Mouse (Mus musculus): ENCODE data around the gene Hoxa11. TPM values are rescaled to one million over a fixed set of nuclear protein-coding genes. Genes with fewer than 3 reads are reported as not detected.

Gene Hoxa11
- total RNA-seq, 2 experiments from 2014 or later = not detected

DNA sequence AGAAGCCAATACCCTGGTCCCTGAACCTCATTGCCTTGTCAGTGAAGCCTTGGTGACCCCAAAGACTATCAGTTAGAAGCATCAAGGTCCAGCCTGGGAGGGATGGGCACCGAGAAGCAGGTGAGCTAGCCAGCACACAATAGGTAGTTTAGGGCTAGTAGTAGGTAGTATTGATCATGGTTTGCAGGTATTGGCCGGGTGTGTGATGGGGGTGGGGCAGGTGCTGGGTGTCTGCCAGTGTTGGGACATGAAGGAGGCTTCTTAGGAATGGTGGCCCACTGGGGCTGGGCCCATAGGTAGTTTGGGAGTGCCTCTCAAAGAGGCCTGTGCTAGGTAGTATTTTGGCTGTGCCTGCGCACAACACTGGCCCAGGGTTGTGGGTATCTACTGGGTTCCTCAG, 30.5 kb downstream of the Hoxa11 start:
- DNase-seq (ENCODE audit: low spot score in 2 of 2) = no peak
- intact Hi-C loops (cut with DNase I) = loop anchor here (5.0 kb wide), 1 partner anchor 1033 kb away; no protein-coding TSS in a partner anchor

DNA sequence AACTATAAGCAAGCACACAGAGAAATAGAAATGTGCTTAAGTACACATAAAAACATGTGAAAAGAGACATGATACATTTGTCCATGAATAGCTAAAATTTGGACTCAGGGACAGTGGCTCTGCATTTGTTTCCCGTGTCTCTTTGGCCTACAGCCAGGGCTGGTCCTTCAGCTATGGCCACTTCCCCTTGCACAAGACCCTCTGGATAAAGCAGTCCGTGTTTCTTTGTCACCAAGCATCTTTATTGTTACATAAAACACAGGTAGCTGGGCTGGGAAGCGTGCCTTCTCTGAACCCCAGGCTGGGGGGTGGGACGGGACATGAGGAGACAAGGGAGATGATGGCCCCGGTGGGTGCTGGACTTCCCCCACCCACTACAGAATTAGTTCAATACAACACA, 31.3 kb downstream of the Hoxa11 start:
- intact Hi-C loops (cut with DNase I) = no loop called here
- no peak for DNase-seq (ENCODE audit: low spot score in 2 of 2)

DNA sequence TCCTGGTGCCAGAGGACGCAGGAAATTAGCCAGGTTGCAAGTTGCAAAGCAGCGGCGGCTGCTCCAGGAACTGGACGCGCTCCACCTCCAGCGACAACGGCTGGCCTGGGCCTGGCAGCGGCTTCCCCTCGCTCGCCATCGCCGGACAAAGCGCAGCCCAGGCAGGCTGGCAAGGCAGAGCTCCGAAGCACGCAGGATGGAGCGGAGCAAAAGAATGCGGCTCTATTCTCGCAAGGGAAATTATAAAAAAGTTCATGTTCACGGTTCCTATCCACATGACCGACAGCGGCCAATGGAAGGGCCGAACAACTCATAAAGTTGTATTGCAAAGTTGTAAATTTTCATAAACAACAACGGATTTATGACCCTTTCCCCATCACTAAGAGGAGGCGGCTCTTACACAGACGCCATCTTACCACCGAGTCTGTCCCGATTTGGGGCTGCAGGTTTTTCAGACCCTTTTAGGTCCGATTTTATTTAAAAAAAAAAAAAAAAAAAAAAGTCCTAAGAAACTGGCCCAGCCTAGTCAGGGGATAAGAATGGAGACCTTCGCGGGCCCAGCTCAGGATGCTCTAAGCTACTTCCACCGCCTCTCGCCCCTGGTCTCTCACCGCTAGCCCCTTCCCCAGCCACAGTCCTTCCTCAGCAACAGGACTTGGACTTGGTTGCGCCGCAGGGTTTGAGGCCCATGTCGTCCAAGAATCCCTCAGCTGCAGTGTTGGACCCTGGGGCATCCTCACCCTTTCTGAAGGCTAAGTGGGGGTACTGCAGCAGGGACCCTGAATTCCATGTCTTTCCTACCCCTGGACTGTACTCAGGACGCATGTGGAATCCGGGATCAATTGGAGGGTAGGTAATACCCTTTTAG, 32.3 kb downstream of the Hoxa11 start, which contains the start of the genes Hoxa3 and Gm28308:
Gene Hoxa3 (minus strand): TSS at position 218 of the 868 bp plus-strand sequence.
Gene Gm28308 (minus strand): TSS at position 221 of the 868 bp plus-strand sequence.
- intact Hi-C loops (cut with DNase I) = no loop called here
- no peak for DNase-seq (ENCODE audit: low spot score in 2 of 2)

DNA sequence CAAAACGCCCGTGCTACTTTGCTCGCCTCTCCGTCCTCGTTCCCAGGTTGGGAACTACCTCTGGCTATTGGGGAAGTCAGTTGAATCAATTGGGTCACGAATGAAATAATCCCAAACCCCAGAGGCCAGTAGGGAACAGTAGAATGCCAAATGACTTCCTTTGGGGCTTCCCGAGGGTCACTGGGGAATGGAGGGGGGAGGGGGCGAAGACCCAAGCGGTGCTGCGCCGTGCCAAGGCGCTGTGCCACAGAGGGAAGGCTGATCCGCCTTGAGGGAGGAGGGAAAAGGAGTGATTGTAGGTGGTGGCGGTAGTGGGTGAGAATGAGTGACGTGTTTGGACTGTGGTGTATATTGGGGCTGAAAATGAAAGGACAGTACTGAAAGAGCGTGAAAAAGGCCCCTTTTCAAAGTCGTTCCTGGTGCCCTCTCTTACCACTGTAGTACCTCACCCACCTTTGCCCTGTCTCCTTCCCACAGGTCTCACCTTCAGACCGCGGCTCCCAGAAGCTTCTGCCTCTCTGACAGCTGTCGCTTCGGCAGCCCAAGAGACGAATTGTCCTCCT, 33.0 kb downstream of the Hoxa11 start:
- intact Hi-C loops (cut with DNase I) = no loop called here
- peak in 1 of 2 experiments; percentile 2 for DNase-seq (ENCODE audit: low spot score in 2 of 2)

DNA sequence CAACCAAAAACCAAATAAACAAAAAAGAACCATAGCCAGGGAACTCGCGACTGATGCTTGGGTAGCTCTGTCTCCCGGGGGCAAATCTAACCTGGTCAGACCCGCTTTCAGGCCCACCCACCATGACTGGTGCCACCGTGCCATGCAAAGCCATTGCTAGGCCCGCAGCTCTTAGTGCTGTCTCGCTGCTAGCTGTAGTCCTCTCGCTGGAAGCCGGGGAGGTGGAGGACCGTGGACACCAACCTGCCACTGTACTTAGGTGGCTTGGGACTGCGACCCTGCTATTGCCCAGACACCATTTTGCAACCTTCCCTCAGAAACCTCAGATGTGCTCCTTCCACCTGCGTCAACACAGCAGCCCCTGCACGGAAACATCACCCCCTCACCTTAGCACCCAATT, 33.6 kb downstream of the Hoxa11 start:
- DNase-seq (ENCODE audit: low spot score in 2 of 2) = no peak
- intact Hi-C loops (cut with DNase I) = no loop called here

DNA sequence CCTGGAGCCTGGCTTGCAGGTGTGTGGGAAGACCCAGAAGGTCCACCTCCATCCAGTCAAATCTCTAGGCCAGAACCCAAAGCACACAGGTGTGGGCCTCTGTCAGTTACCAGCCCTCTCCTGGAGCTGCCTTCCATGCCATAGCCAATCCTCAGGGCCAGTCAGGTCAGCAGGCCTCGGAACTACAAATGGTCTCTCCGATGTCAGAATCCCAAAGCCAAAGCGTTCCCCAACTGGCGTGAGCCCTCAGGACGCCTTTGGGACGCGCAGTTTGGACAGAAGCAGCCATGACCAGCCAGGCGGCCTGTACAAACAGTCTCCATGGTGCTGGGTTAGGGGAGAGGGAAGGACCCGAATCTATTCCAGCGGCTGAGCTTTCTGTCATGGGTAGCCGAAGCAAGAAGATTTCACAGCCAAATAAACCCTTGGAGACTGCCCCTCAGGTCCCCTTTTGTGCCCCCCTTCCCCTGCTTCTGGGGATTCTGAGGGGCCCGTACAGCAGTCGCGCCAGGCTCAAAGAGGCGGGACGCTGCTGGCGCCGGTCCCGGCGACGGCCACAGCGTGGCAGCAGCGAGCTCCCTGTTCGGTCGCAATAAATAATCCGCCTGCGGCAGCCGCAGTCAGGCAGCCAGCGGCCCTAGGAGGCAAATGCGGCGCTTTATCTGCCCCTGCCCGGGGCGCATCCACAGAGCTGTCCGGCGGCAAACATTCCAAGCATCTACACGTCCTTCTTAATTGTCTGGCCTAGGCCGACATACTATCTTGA, 34.3 kb downstream of the Hoxa11 start:
- intact Hi-C loops (cut with DNase I) = no loop called here
- DNase-seq (ENCODE audit: low spot score in 2 of 2) = peak in 1 of 2 experiments; percentile 64

DNA sequence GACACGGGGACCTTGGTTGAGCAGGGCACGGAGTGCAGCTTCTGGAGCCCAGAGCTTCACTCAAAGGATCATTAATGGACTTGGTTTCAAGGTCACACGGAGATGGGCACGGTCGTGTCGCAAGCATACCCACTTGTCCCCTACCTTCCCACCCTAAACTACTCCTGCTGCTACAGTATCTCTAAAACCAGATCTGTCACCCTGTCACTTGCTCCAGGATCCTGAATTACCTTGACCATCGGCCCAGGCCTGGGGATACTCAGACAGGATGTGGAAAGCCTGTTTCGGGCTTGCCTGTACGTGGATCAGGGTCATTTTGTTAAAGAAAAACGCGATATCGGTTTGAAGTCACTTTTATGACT, 35.9 kb downstream of the Hoxa11 start:
- no peak for DNase-seq (ENCODE audit: low spot score in 2 of 2)
- intact Hi-C loops (cut with DNase I) = no loop called here

DNA sequence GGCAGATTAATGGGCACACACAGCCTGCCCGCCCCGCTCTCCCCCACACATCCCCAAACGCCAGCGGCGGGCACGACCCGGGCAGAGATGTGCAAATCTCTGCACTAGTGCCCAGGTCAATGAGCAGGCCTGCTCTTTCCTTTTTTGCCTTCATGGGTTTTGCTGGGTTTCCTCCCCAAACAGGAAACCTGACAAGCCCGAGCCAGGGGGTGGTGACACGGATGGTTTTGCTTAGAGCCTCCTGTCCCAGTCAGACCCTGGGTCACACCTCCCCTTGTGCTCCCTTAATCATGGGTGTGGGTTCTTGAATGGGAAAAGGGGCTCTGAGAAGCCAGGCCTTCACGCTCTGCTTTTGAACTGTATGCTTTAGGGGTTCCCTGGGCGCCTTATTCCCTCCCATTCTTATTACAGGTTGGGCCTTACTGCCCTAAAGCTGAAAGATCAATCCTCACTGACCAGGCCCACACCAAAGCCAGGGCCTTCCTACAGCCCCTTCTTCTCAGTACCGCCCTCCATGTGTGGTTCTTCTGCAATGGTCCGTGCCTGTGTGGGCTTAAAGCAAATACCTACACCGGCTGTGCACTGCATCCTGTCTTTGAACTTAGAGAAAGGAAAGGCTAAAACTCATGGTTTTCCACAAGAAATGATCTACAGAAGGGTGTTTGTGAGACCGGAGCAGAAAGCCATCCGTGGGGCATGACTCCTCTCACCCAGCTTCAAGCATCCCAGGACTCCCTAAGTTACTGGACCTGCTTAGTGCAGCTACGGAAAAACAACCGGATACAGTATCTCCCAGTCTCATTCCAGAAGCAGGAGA, 36.5 kb downstream of the Hoxa11 start:
- intact Hi-C loops (cut with DNase I) = no loop called here
- DNase-seq (ENCODE audit: low spot score in 2 of 2) = no peak

DNA sequence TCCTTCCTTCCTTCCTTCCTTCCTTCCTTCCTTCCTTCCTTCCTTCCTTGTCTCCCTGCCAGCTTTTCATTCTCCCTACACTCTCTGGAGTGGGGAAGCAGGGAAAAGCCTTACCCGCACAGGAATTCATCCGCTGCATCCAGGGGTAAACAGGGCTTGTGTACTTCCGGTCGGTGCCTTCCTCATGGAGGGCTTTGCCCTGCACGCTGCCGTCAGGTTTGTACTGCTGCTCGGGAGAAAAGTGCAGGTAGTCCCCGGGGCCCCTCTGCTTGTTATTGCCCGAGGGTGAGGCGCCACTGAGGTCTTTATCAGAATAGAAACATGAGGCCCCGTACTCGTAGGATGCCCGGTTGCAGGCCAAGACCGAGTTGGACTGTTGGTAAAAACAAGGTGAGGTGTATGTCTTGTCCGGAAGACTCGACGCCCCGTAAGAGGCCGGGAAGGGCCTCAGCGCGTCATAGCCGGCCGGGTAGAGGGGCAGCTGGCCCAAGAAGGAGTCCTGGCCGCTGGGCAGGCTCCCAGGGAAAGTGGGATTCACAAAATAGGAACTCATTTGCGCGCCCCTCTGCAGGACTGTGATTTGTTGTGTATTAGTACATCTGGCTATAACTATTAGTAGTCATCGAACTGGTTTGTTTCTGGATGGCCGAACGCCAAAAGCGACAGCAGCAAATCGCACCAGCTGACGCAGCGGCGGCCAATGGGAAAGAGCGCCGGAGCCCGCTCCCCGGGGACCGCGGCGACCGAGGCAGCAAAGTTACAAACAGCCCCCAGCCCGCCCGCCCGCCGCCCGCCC, 37.3 kb downstream of the Hoxa11 start, which contains the start of gene Hoxa6:
Gene Hoxa6 (minus strand): TSS at position 651 of the 796 bp plus-strand sequence.
- intact Hi-C loops (cut with DNase I) = no loop called here
- no peak for DNase-seq (ENCODE audit: low spot score in 2 of 2)

DNA sequence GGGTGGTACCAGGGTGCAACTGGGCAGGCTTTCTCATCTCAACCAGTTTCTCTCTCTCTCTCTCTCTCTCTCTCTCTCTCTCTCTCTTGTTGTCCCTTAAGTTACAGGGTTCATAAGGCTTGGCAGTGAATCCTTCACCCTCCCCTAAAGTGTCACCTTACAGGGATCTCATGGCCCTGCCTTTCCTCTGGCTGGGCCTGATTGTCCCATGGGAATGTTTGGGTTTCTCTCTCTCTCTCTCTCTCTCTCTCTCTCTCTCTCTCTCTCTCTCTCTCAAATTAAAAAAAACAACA, 38.0 kb downstream of the Hoxa11 start:
- intact Hi-C loops (cut with DNase I) = no loop called here
- no peak for DNase-seq (ENCODE audit: low spot score in 2 of 2)

DNA sequence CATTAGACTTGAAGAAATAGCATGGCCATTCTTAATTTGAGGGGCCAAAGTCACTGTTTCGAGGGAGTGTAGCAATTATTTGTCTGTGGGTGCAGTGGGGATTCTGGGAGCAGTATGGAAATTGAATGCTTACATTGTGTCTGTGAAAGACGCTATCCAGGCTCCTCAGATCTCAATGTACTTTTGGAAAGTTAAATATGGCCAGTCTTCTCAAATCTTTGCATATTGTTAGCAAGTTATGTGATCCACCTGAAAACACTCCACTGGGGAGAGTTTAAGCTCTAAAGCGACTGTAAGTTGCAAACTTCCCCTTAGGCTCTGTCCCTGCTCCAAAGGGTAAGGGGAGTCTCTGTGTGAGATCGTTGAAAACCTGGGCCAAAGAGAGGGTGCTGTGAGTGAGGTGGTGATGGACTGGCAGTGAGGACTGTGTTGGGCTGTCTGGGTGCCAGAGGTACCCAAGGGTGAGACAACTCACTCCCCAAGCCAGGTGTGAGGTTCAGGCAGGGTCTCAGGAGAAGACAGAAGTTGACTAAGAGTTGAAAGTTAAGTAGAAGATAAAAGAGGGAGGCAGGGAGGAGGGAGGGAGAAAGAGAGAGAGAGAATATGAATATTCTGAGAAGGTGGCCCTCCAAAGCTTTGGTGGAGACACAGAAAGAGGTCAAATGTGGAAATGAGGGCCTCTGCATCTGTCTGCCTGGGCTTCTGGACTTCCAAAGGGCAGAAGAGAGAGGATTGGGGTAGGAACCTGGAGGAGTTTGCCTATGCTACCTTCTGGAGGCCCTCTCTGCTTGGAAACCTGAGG, 38.5 kb downstream of the Hoxa11 start:
- intact Hi-C loops (cut with DNase I) = no loop called here
- DNase-seq (ENCODE audit: low spot score in 2 of 2) = no peak

DNA sequence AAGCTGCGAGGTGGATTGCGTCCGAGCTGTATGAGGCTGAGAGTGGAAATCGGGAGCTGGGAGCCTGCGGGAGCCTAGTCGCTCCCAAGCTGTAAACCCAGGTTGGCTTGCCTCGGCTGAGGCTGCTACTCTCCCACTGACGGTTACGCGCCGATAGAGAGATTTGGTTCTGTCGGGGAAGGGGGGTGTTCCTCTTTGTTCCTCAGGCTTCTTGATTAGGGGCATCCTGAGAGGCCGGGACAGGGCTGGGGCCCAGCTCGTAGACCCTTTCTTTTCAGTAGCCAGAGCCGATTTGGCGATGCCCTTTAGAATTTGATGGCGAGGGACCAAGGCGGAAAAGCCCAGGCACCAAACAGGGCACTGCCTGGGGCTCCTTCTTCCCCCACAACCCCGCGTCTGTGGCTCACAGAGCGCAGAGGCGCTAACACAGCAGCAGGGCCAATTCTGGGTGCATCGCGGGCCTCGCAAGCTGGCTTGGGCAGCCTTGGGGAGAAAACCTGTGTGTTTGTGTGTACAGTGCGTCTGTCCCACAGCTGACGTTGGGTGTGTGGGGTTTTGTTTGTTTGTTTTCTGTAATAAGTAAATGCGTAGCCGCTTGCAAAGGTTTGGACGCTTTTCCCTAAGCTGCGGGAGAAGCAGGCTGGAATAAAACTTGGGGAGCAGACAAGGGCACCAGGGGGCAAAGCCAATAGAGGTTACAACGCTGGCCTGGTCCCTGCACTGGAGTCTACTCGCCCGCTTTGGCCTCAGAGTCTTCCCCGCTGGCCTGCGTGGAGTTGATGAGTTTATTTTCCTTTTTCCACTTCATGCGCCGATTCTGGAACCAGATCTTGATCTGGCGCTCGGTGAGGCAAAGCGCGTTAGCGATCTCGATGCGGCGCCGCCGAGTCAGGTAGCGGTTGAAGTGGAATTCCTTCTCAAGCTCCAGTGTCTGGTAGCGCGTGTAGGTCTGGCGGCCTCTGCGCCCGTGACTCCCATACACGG, 39.7 kb downstream of the Hoxa11 start:
- intact Hi-C loops (cut with DNase I) = no loop called here
- DNase-seq (ENCODE audit: low spot score in 2 of 2) = no peak

DNA sequence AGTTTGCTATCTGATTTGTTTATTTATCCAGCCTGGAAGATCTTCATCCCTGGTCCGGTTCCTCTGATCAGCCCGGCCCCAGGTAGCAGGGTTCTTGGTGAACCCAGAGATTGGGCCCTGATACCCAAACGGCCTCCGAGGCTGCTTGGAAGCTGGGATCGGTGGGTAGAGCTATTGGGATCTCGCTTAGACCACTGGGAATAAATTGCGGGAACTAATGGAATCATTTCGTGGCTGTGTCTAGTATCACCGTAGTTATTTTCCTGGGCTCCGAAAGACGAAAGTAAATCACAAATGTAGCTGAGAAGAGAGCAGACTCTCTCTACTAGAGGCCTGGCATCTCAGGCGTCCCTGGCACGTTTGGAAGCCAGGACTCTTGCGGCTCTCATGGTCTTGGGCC, 40.4 kb downstream of the Hoxa11 start:
- intact Hi-C loops (cut with DNase I) = no loop called here
- no peak for DNase-seq (ENCODE audit: low spot score in 2 of 2)

DNA sequence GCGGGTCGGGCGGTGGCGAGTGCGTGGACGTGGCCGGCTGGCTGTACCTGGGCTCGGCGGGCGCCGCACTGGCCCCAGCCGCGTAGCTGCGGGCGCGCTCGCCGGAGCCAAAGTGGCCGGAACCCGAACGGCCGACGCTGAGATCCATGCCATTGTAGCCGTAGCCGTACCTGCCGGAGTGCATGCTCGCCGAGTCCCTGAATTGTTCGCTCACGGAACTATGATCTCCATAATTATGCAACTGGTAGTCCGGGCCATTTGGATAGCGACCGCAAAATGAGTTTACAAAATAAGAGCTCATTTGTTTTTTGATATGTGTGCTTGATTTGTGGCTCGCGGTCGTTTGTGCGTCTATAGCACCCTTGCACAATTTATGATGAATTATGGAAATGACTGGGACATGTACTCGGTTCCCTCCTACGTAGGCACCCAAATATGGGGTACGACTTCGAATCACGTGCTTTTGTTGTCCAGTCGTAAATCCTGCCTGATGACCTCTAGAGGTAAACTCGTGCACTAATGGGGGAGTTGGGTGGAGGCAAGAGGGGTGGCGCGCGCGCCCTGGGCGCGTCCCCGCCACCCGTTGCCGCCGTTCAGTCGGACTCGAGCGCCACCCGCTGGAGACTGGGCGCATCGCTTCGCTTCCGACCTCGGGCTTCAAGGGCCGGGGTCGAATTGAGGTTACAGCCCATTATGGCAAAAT, 41.4 kb downstream of the Hoxa11 start, which contains the start of gene Hoxa5:
Gene Hoxa5 (minus strand): TSS at position 538 of the 703 bp plus-strand sequence.
- no peak for DNase-seq (ENCODE audit: low spot score in 2 of 2)
- intact Hi-C loops (cut with DNase I) = loop anchor here (5.0 kb wide), 1 partner anchor 37 kb away; no protein-coding TSS in a partner anchor

DNA sequence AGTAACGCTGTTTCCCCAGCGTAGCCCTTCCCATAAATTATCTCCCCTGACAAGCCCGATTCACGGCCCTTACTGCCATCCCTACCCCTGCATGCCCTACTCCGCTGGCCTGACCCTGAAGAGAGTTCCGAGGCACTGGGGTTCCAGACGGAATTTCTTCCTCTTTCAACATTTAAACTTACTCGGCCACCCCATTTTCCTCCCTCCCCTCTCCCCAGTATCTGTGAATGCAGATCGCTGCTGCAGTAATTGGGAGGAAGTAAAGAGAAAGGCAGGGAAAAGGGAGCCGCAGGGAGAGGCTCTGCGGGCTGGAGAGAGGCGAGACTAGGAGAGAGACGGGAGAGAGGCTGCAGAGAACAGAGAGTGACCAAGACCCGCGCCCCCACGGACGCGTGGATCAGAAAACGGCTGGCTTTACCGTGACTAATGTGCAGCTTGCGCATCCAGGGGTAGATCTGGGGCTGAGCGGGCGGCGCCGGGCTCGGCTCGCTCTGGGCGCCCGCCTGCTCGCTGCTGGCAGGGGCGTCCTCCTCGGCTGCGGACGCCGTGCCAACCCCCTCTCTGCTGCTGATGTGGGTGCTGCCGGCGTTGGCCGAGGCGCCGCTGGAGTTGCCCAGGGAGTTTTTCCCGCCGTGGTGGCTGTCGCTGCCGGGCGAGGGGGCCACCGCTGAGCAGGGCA, 42.1 kb downstream of the Hoxa11 start:
- intact Hi-C loops (cut with DNase I) = loop anchor here (5.0 kb wide), 1 partner anchor 36 kb away; no protein-coding TSS in a partner anchor
- DNase-seq (ENCODE audit: low spot score in 2 of 2) = no peak

DNA sequence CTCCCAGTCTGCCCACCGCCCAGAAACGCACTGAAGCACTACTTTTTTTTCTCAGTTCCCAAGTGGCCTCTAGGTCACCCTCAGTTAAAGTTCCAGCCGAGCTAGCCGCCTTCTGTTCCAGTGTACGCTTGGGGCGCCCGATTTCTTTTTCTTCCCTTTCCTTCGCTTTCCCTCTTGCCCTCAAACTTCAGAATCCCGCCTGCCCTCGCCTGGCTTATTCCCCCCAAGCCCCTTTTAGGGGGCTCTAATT, 42.6 kb downstream of the Hoxa11 start:
- intact Hi-C loops (cut with DNase I) = loop anchor here (5.0 kb wide), 1 partner anchor 36 kb away; no protein-coding TSS in a partner anchor
- no peak for DNase-seq (ENCODE audit: low spot score in 2 of 2)
